Mouse (Mus musculus) mouse embryonic stem cell (cell line): ENCODE data around the gene Rps6kb1.
"Not testable (repeated sequence)": the region's sequence is repeated elsewhere in the genome, so short reads cannot be mapped to it uniquely, and the experiment has no call there.

Experiments
- in situ Hi-C, 2 experiments: fragments of 300-500 bp; cut with MboI; formaldehyde crosslinking; loops; 1 replicate in 1 of 2; 3 replicates in 1 of 2; pipeline ENCODE4 v1.14.3; 2019 to 2020; ENCODE audit warnings: low sequenced_read_pairs in 2 of 2, low pct_unique_long_range_greater_than_20kb in 1 of 2, mixed read lengths in 1 of 2; ENCODE audit not compliant: unreplicated experiment in 1 of 2

Gene Rps6kb1

DNA sequence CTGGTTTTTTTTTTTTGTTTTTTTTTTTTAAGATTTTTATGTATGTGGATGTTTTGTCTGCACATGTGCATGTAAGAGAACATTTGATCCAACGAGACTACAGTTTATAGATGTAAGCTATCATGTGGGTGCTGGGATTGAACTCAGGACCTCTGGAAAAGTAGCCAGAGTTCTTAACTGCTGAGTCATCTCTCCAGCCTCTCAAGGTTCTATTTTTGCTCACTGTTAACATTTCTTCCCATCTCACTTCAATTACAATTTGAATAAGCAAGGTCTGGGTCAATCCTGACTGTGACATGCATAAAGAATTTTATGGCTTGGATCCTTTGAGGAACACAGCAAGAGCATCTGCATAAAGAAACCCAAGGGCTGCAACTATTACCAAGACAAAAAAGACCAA is 43.8 kb downstream of the Rps6kb1 start:
- in situ Hi-C loops = no loop called here

GRCm38 (mm10) chr11:86497908-86498307 is 46.7 kb downstream of the Rps6kb1 start:
- in situ Hi-C loops = no loop called here

- in situ Hi-C loops = no loop called here
Measured at GRCm38 (mm10) chr11:86497356-86497755, 47.2 kb downstream of the Rps6kb1 start.

DNA sequence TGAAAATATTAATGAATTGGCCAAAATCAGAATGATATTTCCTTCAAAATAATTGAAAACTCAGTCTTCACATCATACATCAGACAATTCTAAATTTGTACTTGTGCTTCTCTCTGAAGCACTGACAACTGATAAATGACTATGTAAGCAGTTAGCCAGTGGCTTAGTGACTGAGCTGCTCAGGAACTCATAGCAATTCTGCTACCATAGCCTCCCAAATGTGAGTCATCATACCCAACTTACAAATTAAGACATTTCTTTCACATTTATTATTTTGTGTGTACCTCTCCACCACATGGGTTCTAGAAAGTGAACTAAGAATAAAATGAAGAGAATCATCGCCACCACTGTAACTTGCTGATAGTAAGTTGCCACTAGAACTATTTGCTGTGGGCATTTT is 53.8 kb downstream of the Rps6kb1 start:
- in situ Hi-C loops = no loop called here

- in situ Hi-C loops = no loop called here
Measured at GRCm38 (mm10) chr11:86484910-86485510, 59.6 kb downstream of the Rps6kb1 start.

- in situ Hi-C loops = no loop called here
Measured at GRCm38 (mm10) chr11:86484101-86484868, 60.3 kb downstream of the Rps6kb1 start, which contains the start of gene Rnft1. Rnft1 (plus strand) TSS chr11:86484657.

GRCm38 (mm10) chr11:86473576-86473975 is 71.0 kb downstream of the Rps6kb1 start:
- in situ Hi-C loops = no loop called here

DNA sequence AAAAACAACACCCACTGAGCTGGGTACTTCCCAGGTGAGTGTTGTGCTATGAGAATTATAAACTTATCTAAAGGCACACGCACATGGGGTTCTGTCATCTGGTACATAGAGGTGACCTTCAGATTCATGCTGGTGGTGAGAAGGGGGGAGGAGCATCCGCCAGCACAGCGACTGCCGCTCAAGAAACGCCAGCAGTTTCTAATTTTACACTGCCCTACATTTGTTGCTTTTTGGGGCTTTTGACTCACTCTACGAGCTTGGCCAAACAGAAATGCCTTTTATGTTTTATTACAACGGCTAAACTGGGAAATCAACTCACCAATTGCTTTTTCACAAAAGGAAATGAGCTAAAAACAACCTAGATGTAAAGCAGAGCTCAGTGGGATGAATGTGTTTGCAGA is 71.8 kb downstream of the Rps6kb1 start:
- in situ Hi-C loops = no loop called here

GRCm38 (mm10) chr11:86471785-86472184 is 72.8 kb downstream of the Rps6kb1 start:
- in situ Hi-C loops = no loop called here

- in situ Hi-C loops = no loop called here
Measured at GRCm38 (mm10) chr11:86468971-86469370, 75.6 kb downstream of the Rps6kb1 start.

DNA sequence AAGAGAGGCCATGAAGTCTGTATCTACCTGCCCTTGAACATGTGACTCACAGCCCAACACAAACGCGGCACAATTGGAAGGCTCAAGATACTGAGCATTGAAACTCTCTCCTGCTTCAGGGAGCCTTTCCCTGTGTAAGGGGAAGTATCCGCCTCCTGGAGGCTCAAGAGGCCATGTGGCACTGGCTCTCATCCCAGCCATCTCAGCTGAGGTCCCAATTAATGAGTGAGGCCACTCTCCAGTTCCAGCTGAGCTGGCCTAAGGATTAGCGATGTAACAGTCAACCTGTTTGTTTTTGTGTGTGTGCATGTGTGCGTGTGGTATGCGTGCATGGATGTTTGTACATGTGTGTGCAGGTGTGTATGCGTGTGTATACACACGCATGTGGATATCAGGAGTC is 76.3 kb downstream of the Rps6kb1 start:
- in situ Hi-C loops = no loop called here

DNA sequence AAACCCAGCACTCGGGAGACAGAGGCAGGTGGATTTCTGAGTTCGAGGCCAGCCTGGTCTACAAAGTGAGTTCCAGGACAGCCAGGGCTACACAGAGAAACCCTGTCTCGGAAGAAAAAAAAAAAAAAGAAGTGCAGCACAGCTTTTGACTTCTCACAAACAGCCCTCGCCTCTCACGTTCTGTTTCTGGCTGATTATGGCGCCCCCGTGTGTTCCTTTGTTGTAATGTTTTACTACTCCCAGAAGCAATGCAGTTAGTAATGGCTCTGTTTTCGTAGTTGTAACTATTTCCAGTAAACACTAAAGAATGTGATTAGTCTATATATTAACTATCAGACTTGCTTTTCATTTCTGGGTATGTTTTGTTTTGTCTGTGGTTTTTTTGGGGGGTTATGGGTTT is 80.3 kb downstream of the Rps6kb1 start:
- in situ Hi-C loops = not testable (repeated sequence)

DNA sequence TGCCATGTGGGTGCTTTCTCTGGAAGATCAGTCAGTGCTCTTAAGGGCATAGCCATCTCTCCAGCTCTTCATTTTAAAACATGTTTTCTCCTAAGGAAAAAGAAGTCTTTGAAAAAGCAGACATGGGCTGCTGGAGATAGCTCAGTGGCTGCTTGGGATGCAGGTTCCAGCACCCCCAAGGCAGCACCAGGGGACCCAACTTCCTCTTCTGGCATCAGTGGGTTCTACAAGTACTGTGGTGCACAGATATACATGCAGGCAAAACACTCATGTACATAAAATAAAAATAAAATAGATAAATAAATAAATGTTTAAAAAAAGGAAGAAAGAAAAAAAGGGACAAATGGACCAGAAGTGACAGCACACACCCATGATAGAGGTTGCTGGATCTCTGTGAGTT is 82.0 kb downstream of the Rps6kb1 start:
- in situ Hi-C loops = no loop called here

GRCm38 (mm10) chr11:86458866-86459265 is 85.7 kb downstream of the Rps6kb1 start:
- in situ Hi-C loops = no loop called here

- in situ Hi-C loops = no loop called here
Measured at GRCm38 (mm10) chr11:86457545-86457944, 87.1 kb downstream of the Rps6kb1 start.

DNA sequence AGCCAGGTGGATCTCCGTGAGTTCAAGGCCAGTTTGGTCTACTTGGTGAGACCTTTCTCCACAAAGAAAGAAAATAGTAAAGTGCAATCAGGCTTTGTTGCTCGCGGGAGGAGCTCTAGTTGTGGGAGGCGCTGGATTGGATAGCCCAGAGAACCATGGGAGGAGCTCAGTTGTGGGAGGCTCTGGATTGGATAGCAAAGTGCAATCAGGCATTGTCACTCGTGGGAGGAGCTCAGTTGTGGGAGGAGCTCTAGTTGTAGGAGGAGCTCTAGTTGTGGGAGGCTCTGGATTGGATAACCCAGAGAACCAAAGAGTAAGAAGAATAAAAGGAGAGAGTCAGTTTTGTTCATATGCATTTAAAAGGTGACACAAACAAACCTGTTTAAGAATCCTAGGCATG is 90.6 kb downstream of the Rps6kb1 start:
- in situ Hi-C loops = no loop called here
